Mouse (Mus musculus) stomach, adult 2 months (tissue): Measurements from ENCODE around the gene 2310050C09Rik. TPM values are rescaled to one million over a fixed set of nuclear protein-coding genes. Genes with fewer than 3 reads are reported as not detected.

ENCODE experiments used
- polyA plus RNA-seq: library from polyadenylated mRNA; depleted of rRNA; stranded (reverse); fragments of >200 nt; gene quantifications from 2 replicates; pipeline ENCODE4 v1.2.3, GENCODE M21; 2012; rRNA removed

Gene 2310050C09Rik
- polyA plus RNA-seq = 17.7 and 52.2 TPM in 2 replicates

GRCm38 (mm10) chr3:92870116-92870515 is at the start of gene 2310050C09Rik:
Gene 2310050C09Rik, minus strand, starts transcription at chr3:92870216.

GRCm38 (mm10) chr3:92851186-92851585 is 18.8 kb downstream of the 2310050C09Rik start, which contains the start of gene Lce1l:
Gene Lce1l, minus strand, starts transcription at chr3:92851286.

GRCm38 (mm10) chr3:92827108-92827507 is 42.9 kb downstream of the 2310050C09Rik start, which contains the start of gene Kprp:
Gene Kprp, minus strand, starts transcription at chr3:92827247.

Other genes starting within 250 kb of the 2310050C09Rik start
- gene Lce6a, start 248.6 kb downstream of the 2310050C09Rik start, polyA plus RNA-seq = 0.77 and 3.0 TPM in 2 replicates
- gene Lce1a1, start 221.9 kb downstream of the 2310050C09Rik start, polyA plus RNA-seq = 113 and 390 TPM in 2 replicates
- gene Lce1b, start 213.3 kb downstream of the 2310050C09Rik start, polyA plus RNA-seq = 117 and 331 TPM in 2 replicates
- gene Lce1a2, start 199.9 kb downstream of the 2310050C09Rik start, polyA plus RNA-seq = 97.3 and 328 TPM in 2 replicates
- 108 and 297 TPM in 2 replicates for gene Lce1c, start 191.0 kb downstream of the 2310050C09Rik start, polyA plus RNA-seq
- 105 and 245 TPM in 2 replicates for gene Lce1d, start 183.0 kb downstream of the 2310050C09Rik start, polyA plus RNA-seq
- 50.9 and 159 TPM in 2 replicates for gene Lce1e, start 161.1 kb downstream of the 2310050C09Rik start, polyA plus RNA-seq
- 83.4 and 310 TPM in 2 replicates for gene Lce1f, start 149.9 kb downstream of the 2310050C09Rik start, polyA plus RNA-seq
- gene Gm38119, start 131.1 kb downstream of the 2310050C09Rik start, polyA plus RNA-seq = 0.45 and 1.1 TPM in 2 replicates
- 41.5 and 134 TPM in 2 replicates for gene Lce1g, start 117.9 kb downstream of the 2310050C09Rik start, polyA plus RNA-seq
- gene Lce1h, start 105.2 kb downstream of the 2310050C09Rik start, polyA plus RNA-seq = 63.4 and 161 TPM in 2 replicates
- 70.5 and 204 TPM in 2 replicates for gene Lce1i, start 91.3 kb downstream of the 2310050C09Rik start, polyA plus RNA-seq
- gene Lce1j, start 79.7 kb downstream of the 2310050C09Rik start, polyA plus RNA-seq = 58.0 and 193 TPM in 2 replicates
- 34.9 and 89.6 TPM in 2 replicates for gene Lce1k, start 62.3 kb downstream of the 2310050C09Rik start, polyA plus RNA-seq
- 21.1 and 65.4 TPM in 2 replicates for gene Kprp, start 43.0 kb downstream of the 2310050C09Rik start, polyA plus RNA-seq
- gene Lce1l, start 18.9 kb downstream of the 2310050C09Rik start, polyA plus RNA-seq = 33.4 and 88.8 TPM in 2 replicates
- gene Lce3a, start 56.0 kb upstream of the 2310050C09Rik start, polyA plus RNA-seq = 68.7 and 136 TPM in 2 replicates
- 78.3 and 161 TPM in 2 replicates for gene Lce3b, start 62.8 kb upstream of the 2310050C09Rik start, polyA plus RNA-seq
- gene Lce3c, start 74.3 kb upstream of the 2310050C09Rik start, polyA plus RNA-seq = 184 and 421 TPM in 2 replicates
- gene Lce3d, start 87.2 kb upstream of the 2310050C09Rik start, polyA plus RNA-seq = 26.4 and 44.7 TPM in 2 replicates
- gene Lce3e, start 96.8 kb upstream of the 2310050C09Rik start, polyA plus RNA-seq = 54.0 and 187 TPM in 2 replicates
- gene Lce3f, start 122.0 kb upstream of the 2310050C09Rik start, polyA plus RNA-seq = 126 and 354 TPM in 2 replicates
- 169 and 538 TPM in 2 replicates for gene Crct1, start 145.5 kb upstream of the 2310050C09Rik start, polyA plus RNA-seq
- 17.4 and 162 TPM in 2 replicates for gene Lce1m, start 148.8 kb upstream of the 2310050C09Rik start, polyA plus RNA-seq
- gene Gm4858, start 198.6 kb upstream of the 2310050C09Rik start, polyA plus RNA-seq = not detected in 2 replicates